Mouse (Mus musculus) heart, embryonic 14.5 days (tissue): ENCODE data around the gene Utp3. TPM values are rescaled to one million over a fixed set of nuclear protein-coding genes. Genes with fewer than 3 reads are reported as not detected.

Source experiments
- ATAC-seq: fragments of 200-750 bp; cut with Nextera tagmentation; 2 replicates; pipeline ENCODE4 v1.8.0; 2017; ENCODE audit warnings: low read depth, moderate TSS enrichment; ENCODE audit not compliant: insufficient number of reproducible peaks, insufficient read depth, low FRiP score
- H3K27ac ChIP-seq, 2 experiments: fragments of 200-500 bp in 1 of 2; fragments of 300-500 bp in 1 of 2; sonication (generic) in 1 of 2; replicated peaks in 1 of 2; 2 replicates each; pipeline ENCODE4 v1.5.1; 2012 to 2014; ENCODE audit warnings: low read depth in 2 of 2, low read length in 2 of 2, control low read depth in 1 of 2, mild to moderate bottlenecking in 1 of 2, mixed read lengths in 1 of 2; ENCODE audit not compliant: control insufficient read depth in 1 of 2, insufficient read depth in 1 of 2
- H3K27me3 ChIP-seq: fragments of 300-500 bp; sonication (generic); 2 replicates; pipeline ENCODE4 v1.6.1; 2014; ENCODE audit warnings: mild to moderate bottlenecking, low read length, control low read depth; ENCODE audit not compliant: control insufficient read depth, insufficient read depth
- H3K36me3 ChIP-seq: fragments of 300-500 bp; sonication (generic); 2 replicates; pipeline ENCODE4 v1.6.1; 2014; ENCODE audit warnings: mild to moderate bottlenecking, control low read depth, low read length, mixed read lengths; ENCODE audit not compliant: control insufficient read depth, insufficient read depth
- H3K4me1 ChIP-seq, 2 experiments: fragments of 200-500 bp in 1 of 2; fragments of 300-500 bp in 1 of 2; sonication (generic) in 1 of 2; 2 replicates each; pipeline ENCODE4 v1.6.1; 2012 to 2014; ENCODE audit warnings: low read length in 2 of 2, control low read depth in 1 of 2, mixed read lengths in 1 of 2; ENCODE audit not compliant: control insufficient read depth in 2 of 2, insufficient read depth in 2 of 2
- H3K4me2 ChIP-seq: fragments of 300-500 bp; sonication (generic); 2 replicates; pipeline ENCODE4 v1.6.1; 2014; ENCODE audit warnings: mild to moderate bottlenecking, low read length
- H3K4me3 ChIP-seq, 2 experiments: fragments of 200-500 bp in 1 of 2; fragments of 300-500 bp in 1 of 2; sonication (generic) in 1 of 2; 2 replicates each; pipeline ENCODE4 v1.5.1; 2012 to 2014; ENCODE audit warnings: low read length in 2 of 2, mild to moderate bottlenecking in 2 of 2, control low read depth in 1 of 2, low read depth in 1 of 2, moderate library complexity in 1 of 2; ENCODE audit not compliant: control insufficient read depth in 1 of 2, insufficient read depth in 1 of 2
- H3K9ac ChIP-seq: fragments of 300-500 bp; sonication (generic); 2 replicates; pipeline ENCODE4 v1.6.1; 2014; ENCODE audit warnings: mild to moderate bottlenecking, low read length
- H3K9me3 ChIP-seq: fragments of 300-500 bp; sonication (generic); 2 replicates; pipeline ENCODE4 v1.6.1; 2016; ENCODE audit warnings: low read length, control low read depth; ENCODE audit not compliant: control insufficient read depth
- WGBS: fragments of 180-500 bp; shearing (Covaris S2); extraction: QIAGEN DNeasy Blood & Tissue Kit; methylation state at CpG from one replicate; pipeline ENCODE4 v1.1.7; 2014; 5-methylcytosine and 5-hydroxymethylcytosine counted together
- polyA plus RNA-seq: library from polyadenylated mRNA; unstranded; fragments of >200 nt; fragmentation: Nextera tagmentation; extraction: Ambion mirVana; gene quantifications from 2 replicates; pipeline ENCODE4 v1.2.1, GENCODE M21; 2014

Gene Utp3
- polyA plus RNA-seq, 1 experiment from 2014 or later: 42.3 TPM

GRCm38 (mm10) chr5:88587211-88587934 lies 33.1 kb downstream of the Utp3 start:
- H3K4me3 ChIP-seq: 0 out of 4 replicates have a peak overlapping the region, but pooled peaks have one; percentile 2 to 3
- H3K9ac ChIP-seq: peak overlapping the region; percentile 53
- H3K36me3 ChIP-seq: no peaks in the 10 kb centered on the region
- peaks cover 15 to 24% of the 10 kb centered on the region in 2 experiments for H3K4me1 ChIP-seq
- no peaks in the 10 kb centered on the region for H3K27me3 ChIP-seq
- no peaks in the 10 kb centered on the region for H3K9me3 ChIP-seq
- H3K27ac ChIP-seq: peak overlapping the region; percentile 81 to 87
- WGBS: 20% methylated on average over 13 of the region's 13 CpGs
- peak; percentile 83 for ATAC-seq
- peak overlapping the region; percentile 48 for H3K4me2 ChIP-seq

GRCm38 (mm10) chr5:88588481-88588880 lies 34.2 kb downstream of the Utp3 start:
- WGBS: 78% methylated on average over 5 of the region's 5 CpGs

GRCm38 (mm10) chr5:88593421-88594172 lies 39.3 kb downstream of the Utp3 start:
- H3K4me3 ChIP-seq: no peak overlapping the region
- H3K4me2 ChIP-seq: no peak overlapping the region
- no peaks in the 10 kb centered on the region for H3K9me3 ChIP-seq
- 92% methylated on average over 13 of the region's 13 CpGs for WGBS
- no peak overlapping the region for H3K9ac ChIP-seq
- no peak for ATAC-seq
- H3K36me3 ChIP-seq: no peaks in the 10 kb centered on the region
- H3K27ac ChIP-seq: no peak overlapping the region
- H3K4me1 ChIP-seq: no peaks in the 10 kb centered on the region
- no peaks in the 10 kb centered on the region for H3K27me3 ChIP-seq

More at GRCm38 (mm10) chr5:88588481-88588880, 34.2 kb downstream of the Utp3 start:
- H3K4me2 ChIP-seq: no peak overlapping the region
- H3K4me1 ChIP-seq: peaks cover 15 to 24% of the 10 kb centered on the region in 2 experiments
- H3K27ac ChIP-seq: no peak overlapping the region
- no peak overlapping the region for H3K4me3 ChIP-seq
- H3K9ac ChIP-seq: no peak overlapping the region
- no peaks in the 10 kb centered on the region for H3K27me3 ChIP-seq
- H3K9me3 ChIP-seq: no peaks in the 10 kb centered on the region
- no peak for ATAC-seq
- no peaks in the 10 kb centered on the region for H3K36me3 ChIP-seq

GRCm38 (mm10) chr5:88594173-88594569 lies 39.9 kb downstream of the Utp3 start:
- Histone ChIP-seq H3K9me3 (no peaks in the 10 kb centered on the region), H3K27ac (no peak overlapping the region), H3K4me2 (no peak overlapping the region), H3K36me3 (no peaks in the 10 kb centered on the region), H3K27me3 (no peaks in the 10 kb centered on the region), H3K4me1 (no peaks in the 10 kb centered on the region; a peak in 1 of 4 replicates), H3K4me3 (no peak overlapping the region), H3K9ac (no peak overlapping the region)
- 83% methylated on average over 7 of the region's 7 CpGs for whole genome bisulfite sequencing
- no peak for ATAC-seq

GRCm38 (mm10) chr5:88595537-88596455 lies 41.5 kb downstream of the Utp3 start:
- ATAC-seq: no peak

GRCm38 (mm10) chr5:88598961-88599360 lies 44.7 kb downstream of the Utp3 start:
- H3K4me2 ChIP-seq: no peak overlapping the region
- no peak for ATAC-seq
- H3K9ac ChIP-seq: no peak overlapping the region
- WGBS: 79% methylated on average over 6 of the region's 6 CpGs
- no peak overlapping the region for H3K27ac ChIP-seq
- H3K4me1 ChIP-seq: peaks cover 3 to 12% of the 10 kb centered on the region in 2 experiments; a peak in 3 of 4 replicates
- no peaks in the 10 kb centered on the region for H3K9me3 ChIP-seq
- H3K27me3 ChIP-seq: no peaks in the 10 kb centered on the region
- no peak overlapping the region for H3K4me3 ChIP-seq
- no peaks in the 10 kb centered on the region for H3K36me3 ChIP-seq

More at GRCm38 (mm10) chr5:88595537-88596455, 41.5 kb downstream of the Utp3 start:
- no peak overlapping the region for H3K4me2 ChIP-seq
- no peaks in the 10 kb centered on the region for H3K9me3 ChIP-seq
- peaks cover 2 to 9% of the 10 kb centered on the region in 2 experiments; a peak in 3 of 4 replicates for H3K4me1 ChIP-seq
- H3K4me3 ChIP-seq: no peak overlapping the region
- WGBS: 80% methylated on average over 5 of the region's 5 CpGs
- H3K27ac ChIP-seq: no peak overlapping the region
- no peak overlapping the region for H3K9ac ChIP-seq
- H3K27me3 ChIP-seq: no peaks in the 10 kb centered on the region
- no peaks in the 10 kb centered on the region for H3K36me3 ChIP-seq

- ATAC-seq: no peak
- Histone ChIP-seq H3K4me2 (no peak overlapping the region), H3K4me1 (peaks cover 3 to 12% of the 10 kb centered on the region in 2 experiments; a peak in 3 of 4 replicates), H3K27me3 (no peaks in the 10 kb centered on the region), H3K36me3 (no peaks in the 10 kb centered on the region), H3K9me3 (no peaks in the 10 kb centered on the region), H3K9ac (no peak overlapping the region), H3K27ac (no peak overlapping the region), H3K4me3 (no peak overlapping the region)
- 81% methylated on average over 2 of the region's 2 CpGs for WGBS
These were observed 47.8 kb downstream of the Utp3 start for GRCm38 (mm10) chr5:88602030-88602429.
